Mouse (Mus musculus) heart, embryonic 14.5 days (tissue): ENCODE data around the gene Gimap4. TPM values are rescaled to one million over a fixed set of nuclear protein-coding genes. Genes with fewer than 3 reads are reported as not detected.

ENCODE experiments used
- ATAC-seq: fragments of 200-750 bp; cut with Nextera tagmentation; 2 replicates; pipeline ENCODE4 v1.8.0; 2017; ENCODE audit warnings: low read depth, moderate TSS enrichment; ENCODE audit not compliant: insufficient number of reproducible peaks, insufficient read depth, low FRiP score
- H3K27ac ChIP-seq, 2 experiments: fragments of 200-500 bp in 1 of 2; fragments of 300-500 bp in 1 of 2; sonication (generic) in 1 of 2; replicated peaks in 1 of 2; 2 replicates each; pipeline ENCODE4 v1.5.1; 2012 to 2014; ENCODE audit warnings: low read depth in 2 of 2, low read length in 2 of 2, control low read depth in 1 of 2, mild to moderate bottlenecking in 1 of 2, mixed read lengths in 1 of 2; ENCODE audit not compliant: control insufficient read depth in 1 of 2, insufficient read depth in 1 of 2
- H3K27me3 ChIP-seq: fragments of 300-500 bp; sonication (generic); 2 replicates; pipeline ENCODE4 v1.6.1; 2014; ENCODE audit warnings: mild to moderate bottlenecking, low read length, control low read depth; ENCODE audit not compliant: control insufficient read depth, insufficient read depth
- H3K36me3 ChIP-seq: fragments of 300-500 bp; sonication (generic); 2 replicates; pipeline ENCODE4 v1.6.1; 2014; ENCODE audit warnings: mild to moderate bottlenecking, control low read depth, low read length, mixed read lengths; ENCODE audit not compliant: control insufficient read depth, insufficient read depth
- H3K4me1 ChIP-seq, 2 experiments: fragments of 200-500 bp in 1 of 2; fragments of 300-500 bp in 1 of 2; sonication (generic) in 1 of 2; 2 replicates each; pipeline ENCODE4 v1.6.1; 2012 to 2014; ENCODE audit warnings: low read length in 2 of 2, control low read depth in 1 of 2, mixed read lengths in 1 of 2; ENCODE audit not compliant: control insufficient read depth in 2 of 2, insufficient read depth in 2 of 2
- H3K4me2 ChIP-seq: fragments of 300-500 bp; sonication (generic); 2 replicates; pipeline ENCODE4 v1.6.1; 2014; ENCODE audit warnings: mild to moderate bottlenecking, low read length
- H3K4me3 ChIP-seq, 2 experiments: fragments of 200-500 bp in 1 of 2; fragments of 300-500 bp in 1 of 2; sonication (generic) in 1 of 2; 2 replicates each; pipeline ENCODE4 v1.5.1; 2012 to 2014; ENCODE audit warnings: low read length in 2 of 2, mild to moderate bottlenecking in 2 of 2, control low read depth in 1 of 2, low read depth in 1 of 2, moderate library complexity in 1 of 2; ENCODE audit not compliant: control insufficient read depth in 1 of 2, insufficient read depth in 1 of 2
- H3K9ac ChIP-seq: fragments of 300-500 bp; sonication (generic); 2 replicates; pipeline ENCODE4 v1.6.1; 2014; ENCODE audit warnings: mild to moderate bottlenecking, low read length
- H3K9me3 ChIP-seq: fragments of 300-500 bp; sonication (generic); 2 replicates; pipeline ENCODE4 v1.6.1; 2016; ENCODE audit warnings: low read length, control low read depth; ENCODE audit not compliant: control insufficient read depth
- WGBS: fragments of 180-500 bp; shearing (Covaris S2); extraction: QIAGEN DNeasy Blood & Tissue Kit; methylation state at CpG from one replicate; pipeline ENCODE4 v1.1.7; 2014; 5-methylcytosine and 5-hydroxymethylcytosine counted together
- polyA plus RNA-seq: library from polyadenylated mRNA; unstranded; fragments of >200 nt; fragmentation: Nextera tagmentation; extraction: Ambion mirVana; gene quantifications from 2 replicates; pipeline ENCODE4 v1.2.1, GENCODE M21; 2014

The Gimap4 gene
- polyA plus RNA-seq, 1 experiment from 2014 or later: 20.7 TPM

- Histone ChIP-seq H3K27ac (peak overlapping the region; percentile 21 to 53; a peak in 1 of 4 replicates), H3K4me3 (no peak overlapping the region), H3K4me2 (no peak overlapping the region), H3K9me3 (no peaks in the 10 kb centered on the region), H3K4me1 (no peaks in the 10 kb centered on the region), H3K36me3 (0 out of 2 replicates have a peak, but pooled peaks cover 2% of the 10 kb centered on the region), H3K9ac (no peak overlapping the region), H3K27me3 (no peaks in the 10 kb centered on the region)
- WGBS: 69% methylated on average over 4 of the region's 4 CpGs
- no peak for ATAC-seq
These were observed 12.6 kb downstream of the Gimap4 start for GRCm38 (mm10) chr6:48696830-48697554.

GRCm38 (mm10) chr6:48697555-48697930 lies 13.2 kb downstream of the Gimap4 start:
- no peaks in the 10 kb centered on the region for H3K27me3 ChIP-seq
- H3K9ac ChIP-seq: no peak overlapping the region
- H3K9me3 ChIP-seq: no peaks in the 10 kb centered on the region
- H3K4me1 ChIP-seq: no peaks in the 10 kb centered on the region
- ATAC-seq: no peak
- WGBS: 25% methylated on average over 1 of the region's 1 CpGs
- H3K27ac ChIP-seq: peak overlapping the region; percentile 21 to 53; a peak in 1 of 4 replicates
- H3K4me2 ChIP-seq: no peak overlapping the region
- 0 out of 2 replicates have a peak, but pooled peaks cover 6% of the 10 kb centered on the region for H3K36me3 ChIP-seq
- H3K4me3 ChIP-seq: no peak overlapping the region

DNA sequence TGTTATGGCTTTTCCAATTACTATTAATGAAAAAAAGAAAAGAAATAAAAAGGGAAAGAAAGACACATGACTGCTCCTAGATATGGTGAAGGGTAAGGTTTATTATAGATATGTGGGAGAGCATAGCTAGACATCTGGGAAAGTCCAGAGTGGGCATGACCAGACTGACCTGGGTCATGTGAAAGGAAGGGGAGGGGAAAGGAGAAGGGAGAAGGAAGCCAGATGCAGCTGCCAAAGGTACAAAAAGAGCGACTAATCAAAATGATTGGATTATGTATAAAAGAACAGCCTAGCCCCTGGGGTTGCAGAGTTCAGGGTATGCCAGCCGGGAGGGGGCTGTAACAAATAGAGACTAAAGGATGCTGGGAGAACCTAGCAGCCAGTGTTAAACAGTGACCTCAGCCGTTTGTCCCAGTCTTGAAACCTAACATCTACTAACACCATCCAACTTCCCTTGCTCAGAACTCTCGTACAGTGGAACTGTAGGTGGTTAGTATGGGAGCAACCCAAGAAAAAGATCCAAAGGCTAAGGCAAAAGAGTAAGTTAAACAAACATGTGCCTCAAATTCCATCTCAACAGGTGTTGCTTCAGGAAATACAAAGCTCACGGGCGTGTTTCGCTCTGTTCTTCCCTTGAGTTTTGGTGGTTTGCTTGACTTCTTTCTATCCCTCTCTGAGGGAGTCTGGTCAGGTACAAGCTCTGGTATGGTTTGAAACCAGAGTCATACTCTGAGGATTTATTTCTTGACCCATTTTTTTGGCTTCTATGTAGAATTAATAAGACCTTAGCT lies 13.9 kb downstream of the Gimap4 start:
- no peak for ATAC-seq
- Histone ChIP-seq H3K36me3 (0 out of 2 replicates have a peak, but pooled peaks cover 6% of the 10 kb centered on the region), H3K9me3 (no peaks in the 10 kb centered on the region), H3K9ac (no peak overlapping the region), H3K27ac (0 out of 4 replicates have a peak overlapping the region, but pooled peaks of 1 of the 2 experiments have one; percentile 75), H3K4me3 (no peak overlapping the region), H3K4me1 (no peaks in the 10 kb centered on the region), H3K27me3 (no peaks in the 10 kb centered on the region), H3K4me2 (no peak overlapping the region)
- 82% methylated on average over 7 of the region's 7 CpGs for WGBS

- 55% methylated on average over 3 of the region's 3 CpGs for WGBS
- peak overlapping the region; percentile 43 to 75; a peak in 2 of 4 replicates for H3K27ac ChIP-seq
- no peak for ATAC-seq
These were observed 14.5 kb downstream of the Gimap4 start for GRCm38 (mm10) chr6:48698888-48699287.

GRCm38 (mm10) chr6:48700251-48701075 lies 16.1 kb downstream of the Gimap4 start:
- Histone ChIP-seq H3K36me3 (peaks cover 13% of the 10 kb centered on the region; the same call in 1 of the 2 replicates), H3K9ac (no peak overlapping the region), H3K4me2 (no peak overlapping the region), H3K27ac (peak overlapping the region; percentile 70 to 87), H3K9me3 (no peaks in the 10 kb centered on the region), H3K4me3 (no peak overlapping the region), H3K4me1 (no peaks in the 10 kb centered on the region), H3K27me3 (no peaks in the 10 kb centered on the region)
- 39% methylated on average over 5 of the region's 5 CpGs for WGBS
- peak; percentile 74 for ATAC-seq

More at GRCm38 (mm10) chr6:48698888-48699287, 14.5 kb downstream of the Gimap4 start:
- Histone ChIP-seq H3K4me3 (no peak overlapping the region), H3K9ac (no peak overlapping the region), H3K36me3 (0 out of 2 replicates have a peak, but pooled peaks cover 6% of the 10 kb centered on the region), H3K9me3 (no peaks in the 10 kb centered on the region), H3K4me1 (no peaks in the 10 kb centered on the region), H3K27me3 (no peaks in the 10 kb centered on the region), H3K4me2 (no peak overlapping the region)

DNA sequence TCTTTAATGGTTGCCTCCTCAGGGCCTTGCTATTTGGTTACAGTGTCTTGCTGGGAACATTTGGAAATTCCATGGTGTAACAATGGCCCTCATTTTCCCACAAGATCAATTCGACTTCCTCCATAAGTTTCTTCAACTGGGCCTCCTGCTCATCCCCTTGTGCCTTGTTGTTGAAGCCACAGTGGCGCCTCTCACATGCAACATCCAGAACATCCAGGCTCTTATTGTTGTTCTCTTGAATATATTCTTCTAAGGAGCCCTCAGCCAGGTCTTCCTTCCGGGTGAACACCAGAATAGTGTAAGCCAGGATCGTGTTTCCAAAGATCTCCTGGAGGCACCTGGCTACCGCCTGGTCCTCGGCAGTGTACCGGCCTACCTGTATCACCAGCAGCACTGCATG lies 17.8 kb downstream of the Gimap4 start:
- Histone ChIP-seq H3K4me2 (no peak overlapping the region), H3K4me1 (no peaks in the 10 kb centered on the region), H3K27ac (peak overlapping the region in 1 of 2 experiments; percentile 70; a peak in 3 of 4 replicates), H3K36me3 (peaks cover 13% of the 10 kb centered on the region; the same call in 1 of the 2 replicates), H3K27me3 (no peaks in the 10 kb centered on the region), H3K9ac (no peak overlapping the region), H3K4me3 (no peak overlapping the region), H3K9me3 (no peaks in the 10 kb centered on the region)
- WGBS: 78% methylated on average over 7 of the region's 7 CpGs
- no peak for ATAC-seq

DNA sequence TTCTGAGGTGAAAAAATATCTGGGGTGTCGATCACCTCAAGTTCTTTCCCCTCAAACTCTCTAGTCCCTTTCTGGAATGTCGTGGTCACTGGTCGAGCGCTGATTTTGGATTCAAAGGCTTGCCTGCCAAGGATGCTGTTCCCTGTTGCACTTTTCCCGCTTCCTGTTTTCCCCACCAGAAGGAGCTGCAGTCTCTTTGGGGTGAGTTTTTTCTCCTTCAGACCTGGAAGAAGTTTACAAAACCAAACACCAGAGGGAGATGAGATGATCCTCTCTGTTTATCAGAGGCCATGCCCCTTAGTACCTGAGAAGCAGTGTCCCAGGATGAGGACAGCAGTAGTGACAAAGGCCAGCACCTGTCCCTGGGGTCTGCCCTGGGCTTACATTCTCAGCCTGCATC lies 18.3 kb downstream of the Gimap4 start:
- H3K27me3 ChIP-seq: no peaks in the 10 kb centered on the region
- no peak for ATAC-seq
- no peak overlapping the region for H3K9ac ChIP-seq

More for the DNA sequence above, 18.3 kb downstream of the Gimap4 start:
- no peak overlapping the region for H3K4me3 ChIP-seq
- 61% methylated on average over 5 of the region's 5 CpGs for WGBS
- no peaks in the 10 kb centered on the region for H3K4me1 ChIP-seq
- H3K27ac ChIP-seq: peak overlapping the region in 1 of 2 experiments; percentile 70; a peak in 3 of 4 replicates
- peaks cover 13% of the 10 kb centered on the region; the same call in 1 of the 2 replicates for H3K36me3 ChIP-seq
- no peak overlapping the region for H3K4me2 ChIP-seq
- no peaks in the 10 kb centered on the region for H3K9me3 ChIP-seq
